Mouse (Mus musculus) G1E-ER4 (cell line): ENCODE data around the gene Dcdc2b. TPM values are rescaled to one million over a fixed set of nuclear protein-coding genes. Genes with fewer than 3 reads are reported as not detected.

Source experiments
- GATA1 ChIP-seq: IDR thresholded peaks from one replicate; pipeline ENCODE4 v1.8.0; 2012; ENCODE audit warnings: low read length, inconsistent platforms
- polyA plus RNA-seq: library from polyadenylated mRNA; stranded (reverse); fragments of >175 nt; gene quantifications from 2 replicates; pipeline ENCODE4 v1.2.3, GENCODE M21; 2012

The Dcdc2b gene
- polyA plus RNA-seq, result 0.45 TPM in 1 of 2 replicates, not detected in the other

DNA sequence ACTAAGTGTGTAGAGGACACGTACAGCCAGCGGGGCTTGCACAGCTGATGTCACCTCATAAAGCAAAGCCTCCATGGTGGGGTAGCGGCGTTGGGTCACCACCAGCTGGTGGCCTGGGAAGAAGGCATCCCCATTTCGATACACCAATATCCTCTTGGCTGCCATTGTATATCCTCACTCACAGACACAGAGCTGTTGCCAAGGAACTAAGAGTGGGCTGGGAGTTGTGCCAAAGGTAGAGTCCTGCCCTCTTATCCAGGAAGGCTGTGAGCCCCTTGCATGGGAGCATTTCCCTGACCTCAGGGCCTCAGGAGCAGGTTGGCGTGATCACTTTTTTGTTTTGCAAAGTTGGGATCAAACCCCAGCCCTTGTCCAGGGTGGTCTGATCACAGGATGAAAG is at the start of gene Dcdc2b:
Gene Dcdc2b (minus strand): TSS at position 165 of the 400 bp plus-strand sequence.
- TF ChIP-seq GATA1, result no peak

DNA sequence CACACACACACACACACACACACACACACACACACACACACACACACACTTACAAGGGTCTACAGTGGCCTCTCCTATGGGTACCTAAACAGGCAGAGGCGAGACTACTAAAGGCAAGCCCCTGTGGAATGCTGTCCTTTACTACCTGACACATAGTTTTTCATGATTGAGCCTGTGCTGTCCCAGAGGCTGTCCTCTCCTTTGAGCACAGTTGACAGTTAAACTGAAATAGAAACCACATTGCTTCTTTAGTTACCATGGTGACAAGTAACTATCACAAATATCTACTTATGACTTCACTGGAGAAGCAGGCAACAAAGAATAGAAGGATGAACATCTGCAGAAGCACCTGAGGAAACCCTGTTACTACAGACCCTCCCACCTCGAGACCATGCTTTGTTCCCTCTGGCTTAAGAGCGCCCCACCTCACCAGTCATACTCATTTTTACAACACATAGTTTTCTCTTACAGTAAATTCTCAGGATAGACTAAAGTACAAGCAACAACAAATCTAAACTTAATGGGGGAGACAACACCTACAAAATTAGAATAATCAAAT is 48.3 kb upstream of the Dcdc2b start:
- TF ChIP-seq GATA1, result no peak

- TF ChIP-seq GATA1, result no peak
Observed at GRCm38 (mm10) chr4:129661584-129661983, 47.5 kb upstream of the Dcdc2b start.

GRCm38 (mm10) chr4:129654770-129655169 is 40.7 kb upstream of the Dcdc2b start:
- no peak for TF ChIP-seq GATA1

- TF ChIP-seq GATA1, result no peak
Observed at GRCm38 (mm10) chr4:129650359-129650758, 36.3 kb upstream of the Dcdc2b start.

DNA sequence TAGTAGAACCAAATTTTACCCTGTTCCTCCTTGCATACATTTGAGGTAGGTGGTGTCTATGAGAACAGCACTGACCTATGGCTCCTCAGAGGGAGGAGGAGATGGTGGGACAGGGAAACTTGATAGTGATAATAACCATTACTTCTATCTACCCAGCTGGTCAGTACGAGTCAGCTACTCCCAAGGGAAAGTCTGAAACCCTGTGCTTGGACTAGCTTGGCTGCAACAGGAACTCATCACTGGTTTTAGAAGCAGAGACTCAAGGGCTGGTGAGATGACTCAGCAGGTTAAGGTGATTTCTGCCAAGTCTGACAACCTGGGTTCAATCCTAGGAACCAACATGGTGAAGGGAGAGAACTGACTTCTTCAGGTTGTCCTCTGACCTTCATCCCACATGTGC is 34.6 kb upstream of the Dcdc2b start:
- no peak for TF ChIP-seq GATA1

- TF ChIP-seq GATA1, result no peak
Observed at GRCm38 (mm10) chr4:129645204-129645603, 31.1 kb upstream of the Dcdc2b start.

DNA sequence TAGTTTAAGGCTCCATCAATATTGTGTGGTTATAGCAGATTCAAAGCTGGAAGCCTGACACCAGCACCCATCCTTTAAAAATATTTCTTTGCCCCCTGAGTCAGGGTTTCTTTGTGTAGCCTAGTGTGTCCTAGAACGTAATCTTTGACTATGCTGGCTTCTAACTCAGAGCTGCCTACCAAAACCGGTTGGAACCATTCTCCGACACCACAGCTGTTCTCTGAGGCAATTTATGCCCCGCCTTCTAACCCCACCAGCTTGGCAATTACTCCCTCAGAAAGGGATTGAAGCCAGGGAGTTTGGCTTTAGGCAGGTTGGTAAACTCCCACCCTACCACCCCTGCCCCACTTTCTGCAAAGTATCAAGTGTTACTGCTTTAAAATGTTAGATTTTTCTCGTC is 27.7 kb upstream of the Dcdc2b start:
- no peak for TF ChIP-seq GATA1

GRCm38 (mm10) chr4:129640638-129641467 is 26.8 kb upstream of the Dcdc2b start, which contains the start of gene Txlna:
TSS of gene Txlna (minus strand) at chr4:129641065.
- no peak for TF ChIP-seq GATA1

GRCm38 (mm10) chr4:129640101-129640637 is 26.1 kb upstream of the Dcdc2b start:
- no peak for TF ChIP-seq GATA1

- TF ChIP-seq GATA1, result no peak
Observed at GRCm38 (mm10) chr4:129639221-129639620, 25.2 kb upstream of the Dcdc2b start.

GRCm38 (mm10) chr4:129633852-129634251 is 19.8 kb upstream of the Dcdc2b start:
- TF ChIP-seq GATA1, result no peak

DNA sequence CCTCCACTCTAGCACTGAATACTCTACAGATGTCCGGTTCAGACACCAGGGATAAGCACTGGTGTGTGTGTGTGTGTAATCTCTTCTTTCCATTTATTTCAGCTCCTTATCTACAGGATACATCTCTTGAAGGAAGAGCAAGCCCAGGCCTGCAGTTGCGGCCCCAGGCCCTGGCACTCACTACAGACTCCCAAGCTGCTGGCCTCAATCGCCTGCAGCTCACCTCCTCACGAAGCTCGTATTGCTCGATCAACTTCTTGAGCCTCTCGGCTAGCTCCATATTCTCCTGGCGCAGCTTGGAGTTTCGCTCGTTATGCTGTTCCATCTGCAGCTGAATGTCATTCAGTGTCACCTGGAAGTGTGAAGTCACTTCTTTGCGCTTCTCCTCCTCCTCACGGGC is 17.8 kb upstream of the Dcdc2b start:
- no peak for TF ChIP-seq GATA1

DNA sequence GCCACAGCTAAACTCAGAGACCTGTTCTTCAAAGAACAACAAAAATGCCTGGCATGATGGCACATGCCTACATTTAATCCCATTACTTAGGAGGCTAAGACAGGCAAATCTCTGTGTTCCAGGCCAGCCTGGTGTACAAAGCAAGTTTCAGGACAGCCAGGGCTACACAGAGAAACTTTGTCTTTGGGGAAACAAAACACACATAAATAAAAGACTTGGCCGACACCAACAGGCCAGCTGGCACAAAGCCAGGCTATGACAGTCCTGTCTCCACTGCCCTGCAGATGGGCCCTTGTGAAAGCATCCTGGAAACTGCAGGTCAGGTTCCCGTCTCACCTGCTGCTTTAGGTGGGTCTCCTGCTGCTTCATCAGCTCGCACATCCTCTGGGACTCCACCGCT is 16.9 kb upstream of the Dcdc2b start:
- TF ChIP-seq GATA1, result no peak

DNA sequence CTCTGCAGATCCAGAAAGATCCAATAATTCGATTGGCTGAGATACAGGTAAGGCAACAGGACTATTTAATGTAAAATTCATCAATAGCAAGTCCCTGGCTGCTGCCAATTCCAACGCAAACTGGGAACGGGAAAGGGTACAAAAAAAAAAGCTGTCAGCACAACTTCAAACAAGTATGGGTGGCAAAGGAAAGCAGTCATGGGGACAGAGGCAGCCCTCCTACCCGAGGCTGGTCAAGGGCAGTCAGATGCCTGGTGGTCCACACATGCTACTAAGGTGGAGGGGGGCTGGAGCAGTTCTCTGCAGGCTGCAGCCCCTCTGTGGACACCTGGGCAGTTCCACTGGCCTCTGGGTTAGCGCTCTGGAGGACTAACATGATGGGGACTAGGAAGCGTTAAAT is 12.0 kb upstream of the Dcdc2b start:
- no peak for TF ChIP-seq GATA1

DNA sequence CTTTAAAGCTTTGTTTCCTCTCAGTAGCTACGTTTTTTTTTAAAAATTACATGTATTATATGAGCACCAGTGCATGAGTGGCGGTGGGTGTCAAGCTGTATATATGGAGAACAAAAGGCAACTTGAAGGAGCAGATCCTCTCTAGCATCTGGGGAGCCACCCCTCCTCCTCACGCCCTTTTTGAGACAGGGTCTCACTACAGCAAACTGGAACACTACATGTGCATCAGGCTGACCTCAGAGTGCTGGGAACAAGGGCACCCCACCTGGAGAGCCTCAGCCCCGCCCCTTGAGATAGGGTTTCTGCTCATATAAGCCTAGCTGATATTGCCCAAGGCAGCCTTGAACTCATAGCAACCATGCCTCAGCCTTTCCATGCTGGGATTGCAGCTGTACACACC is 11.4 kb upstream of the Dcdc2b start:
- no peak for TF ChIP-seq GATA1

GRCm38 (mm10) chr4:129625029-129625370 is 10.9 kb upstream of the Dcdc2b start:
- TF ChIP-seq GATA1, result no peak
